Mouse (Mus musculus): Measurements from ENCODE around the gene Col4a2.

DNA sequence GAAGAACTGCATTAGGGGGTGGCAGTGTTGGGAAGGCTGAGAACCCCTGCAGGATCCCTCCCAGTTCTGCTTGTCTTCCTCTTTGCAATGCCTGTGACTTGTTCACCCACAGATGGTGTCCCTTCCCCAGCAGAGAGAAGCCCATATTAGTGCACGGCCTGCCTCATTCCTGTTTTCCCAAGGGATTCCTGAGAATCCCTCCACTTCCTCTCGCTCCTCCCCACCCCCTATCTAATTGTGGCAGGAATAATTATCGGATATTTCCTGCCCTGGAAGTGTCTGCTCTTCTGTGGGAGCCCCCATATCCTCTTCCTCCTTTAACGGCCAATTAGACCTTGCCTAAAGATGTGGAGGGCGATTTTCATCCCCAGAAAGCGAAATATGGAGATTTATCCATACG, 67.0 kb downstream of the Col4a2 start:
- no peak for TF ChIP-seq CTCF (IDR thresholded peaks at IDR 0.05)
- TF ChIP-seq EP300 (IDR thresholded peaks at IDR 0.05), result no peak
